Mouse (Mus musculus) hindbrain, embryonic 14.5 days (tissue): ENCODE measurements around the gene Zfp652. TPM values are rescaled to one million over a fixed set of nuclear protein-coding genes. Genes with fewer than 3 reads are reported as not detected.

Experiments used
- ATAC-seq: fragments of 200-750 bp; cut with Nextera tagmentation; 2 replicates; pipeline ENCODE4 v1.8.0; 2017; ENCODE audit warnings: moderate number of reproducible peaks, mild to moderate bottlenecking, moderate TSS enrichment, moderate library complexity; ENCODE audit not compliant: low FRiP score
- DNase-seq: peaks from one replicate; pipeline ENCODE4 v3.0.0-alpha.2; 2015; ENCODE audit warnings: low spot score
- H3K27ac ChIP-seq: fragments of 300-500 bp; sonication (generic); 2 replicates; pipeline ENCODE4 v1.5.1; 2014; ENCODE audit warnings: mild to moderate bottlenecking, moderate library complexity
- H3K27me3 ChIP-seq: fragments of 300-500 bp; sonication (generic); 2 replicates; pipeline ENCODE4 v1.6.1; 2014; ENCODE audit warnings: mild to moderate bottlenecking, low read length, mixed read lengths; ENCODE audit not compliant: control insufficient read depth, insufficient read depth
- H3K36me3 ChIP-seq: fragments of 300-500 bp; sonication (generic); replicated peaks from 2 replicates; pipeline ENCODE4 v1.6.1; 2014; ENCODE audit not compliant: control insufficient read depth, insufficient read depth
- H3K4me1 ChIP-seq: fragments of 300-500 bp; sonication (generic); replicated peaks from 2 replicates; pipeline ENCODE4 v1.6.1; 2014; ENCODE audit warnings: antibody characterized with exemption, low read length, mixed read lengths; ENCODE audit not compliant: control insufficient read depth, insufficient read depth
- H3K4me2 ChIP-seq: fragments of 300-500 bp; sonication (generic); replicated peaks from 2 replicates; pipeline ENCODE4 v1.6.1; 2014; ENCODE audit warnings: mild to moderate bottlenecking, moderate library complexity
- H3K4me3 ChIP-seq: fragments of 300-500 bp; sonication (generic); replicated peaks from 2 replicates; pipeline ENCODE4 v1.5.1; 2014; ENCODE audit warnings: mild to moderate bottlenecking, low read length
- H3K9ac ChIP-seq: fragments of 300-500 bp; sonication (generic); 2 replicates; pipeline ENCODE4 v1.6.1; 2014
- H3K9me3 ChIP-seq: fragments of 300-500 bp; sonication (generic); 2 replicates; pipeline ENCODE4 v1.6.1; 2016; ENCODE audit warnings: low read length; ENCODE audit not compliant: control insufficient read depth
- WGBS: fragments of 180-500 bp; shearing (Covaris S2); extraction: QIAGEN DNeasy Blood & Tissue Kit; methylation state at CpG from one replicate; pipeline ENCODE4 v1.1.7; 2014; 5-methylcytosine and 5-hydroxymethylcytosine counted together
- polyA plus RNA-seq: library from polyadenylated mRNA; unstranded; fragments of >200 nt; fragmentation: Nextera tagmentation; extraction: Ambion mirVana; gene quantifications from 2 replicates; pipeline ENCODE4 v1.2.1, GENCODE M21; 2014

Gene Zfp652
- polyA plus RNA-seq, 1 experiment from 2014 or later = 12.8 TPM

DNA sequence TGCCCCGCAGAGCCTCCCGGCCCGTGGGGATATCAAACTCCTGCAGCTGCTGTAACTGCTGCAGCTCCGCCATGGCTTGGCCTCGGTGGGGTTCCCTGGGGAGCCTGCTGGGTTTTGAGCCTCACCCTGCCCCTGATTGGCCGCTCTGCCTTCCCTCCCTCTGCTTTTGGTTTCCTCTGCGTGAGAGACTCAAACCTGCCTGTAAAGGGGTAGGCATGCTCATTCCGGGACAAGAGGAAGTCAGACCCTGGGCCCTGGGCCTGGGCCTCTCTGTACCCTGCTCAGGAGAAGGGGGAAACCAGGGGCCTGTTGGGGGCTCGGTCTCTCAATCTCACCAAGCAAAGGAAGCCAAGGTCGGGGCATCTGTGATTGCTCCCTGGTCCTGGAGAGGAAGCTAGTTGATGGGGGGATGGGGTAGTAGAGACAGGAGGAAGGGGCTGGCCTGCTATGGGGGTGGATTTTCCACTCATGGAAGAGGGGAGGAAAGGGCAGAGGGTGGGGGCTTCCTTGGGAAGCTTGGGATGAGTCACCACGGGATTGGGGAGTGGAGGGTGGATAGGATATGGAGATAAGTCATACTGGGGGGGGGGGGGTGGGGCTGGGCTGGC, 129.7 kb downstream of the Zfp652 start, which contains the start of gene Abi3:
Gene Abi3 (minus strand): TSS at position 403 of the 608 bp plus-strand sequence.
- H3K9ac ChIP-seq = no peak within 1 kb of the TSS
- peak within 1 kb of the TSS; percentile 15 for H3K4me2 ChIP-seq
- H3K4me1 ChIP-seq = no peaks in the 10 kb centered on the region
- WGBS = 15% methylated on average over 11 of the region's 11 CpGs
- no peak within 1 kb of the TSS for H3K27ac ChIP-seq
- no peaks in the 10 kb centered on the region for H3K9me3 ChIP-seq
- peaks cover 3% of the 10 kb centered on the region; the same call in 1 of the 2 replicates for H3K27me3 ChIP-seq
- no peak within 1 kb of the TSS; the same call in 1 of the 2 replicates for H3K4me3 ChIP-seq
- ATAC-seq (no peak), DNase-seq (no peak)
- H3K36me3 ChIP-seq = no peaks in the 10 kb centered on the region

DNA sequence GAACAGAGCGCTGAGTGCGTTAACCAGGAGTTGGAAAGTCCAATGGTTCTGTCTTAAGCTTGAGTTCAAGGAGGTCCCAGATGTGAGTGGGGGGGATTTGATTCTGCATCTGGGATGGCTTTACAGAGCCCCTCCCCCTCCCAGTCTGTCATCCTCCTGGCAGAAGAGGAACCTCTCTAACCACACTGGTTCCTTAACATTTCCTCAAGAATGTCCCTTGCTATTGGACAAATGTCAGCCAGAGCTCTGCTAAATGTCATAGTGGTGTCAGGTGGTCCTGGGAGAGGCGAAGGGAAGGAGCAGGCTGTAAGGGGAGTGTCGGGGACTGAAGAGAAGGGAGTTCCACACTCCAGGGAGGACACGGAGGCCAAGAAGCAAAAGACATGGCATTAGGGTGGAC, 130.5 kb downstream of the Zfp652 start:
- H3K4me3 ChIP-seq = no peak overlapping the region
- H3K9me3 ChIP-seq = no peaks in the 10 kb centered on the region
- no peak overlapping the region for H3K9ac ChIP-seq
- no peaks in the 10 kb centered on the region for H3K36me3 ChIP-seq
- ATAC-seq (no peak), DNase-seq (no peak)
- no peaks in the 10 kb centered on the region for H3K4me1 ChIP-seq
- H3K4me2 ChIP-seq = no peak overlapping the region
- no peak overlapping the region for H3K27ac ChIP-seq
- 80% methylated on average over 5 of the region's 5 CpGs for WGBS
- H3K27me3 ChIP-seq = no peaks in the 10 kb centered on the region

DNA sequence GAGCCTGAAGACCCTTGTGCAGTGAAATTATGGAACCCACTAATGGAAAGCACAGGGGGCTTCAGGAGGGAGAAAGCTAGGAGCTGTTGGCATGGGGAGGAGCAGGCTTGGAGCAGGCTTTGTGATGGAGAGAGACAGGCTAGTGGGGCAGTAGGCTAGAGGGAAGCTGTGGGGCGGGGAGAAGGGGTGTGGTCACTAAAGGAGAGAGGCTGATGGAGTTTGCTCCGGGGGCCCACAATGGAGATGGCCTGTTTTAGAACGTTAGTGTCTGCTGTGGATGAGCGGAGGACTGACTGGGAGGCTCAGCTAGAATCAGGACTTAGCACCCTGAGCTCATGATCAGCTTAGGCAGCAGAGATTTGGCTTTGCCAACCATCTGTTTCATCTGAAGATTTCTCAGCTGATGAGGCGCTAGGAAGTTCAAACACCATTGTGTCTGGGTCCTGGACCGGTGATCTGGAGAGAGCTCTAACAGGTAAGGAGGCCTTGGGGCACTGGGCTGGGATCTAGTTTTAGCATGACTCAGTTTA, 131.0 kb downstream of the Zfp652 start:
- DNase-seq (no peak), ATAC-seq (no peak)
- Histone ChIP-seq H3K27me3 (no peaks in the 10 kb centered on the region), H3K9ac (no peak overlapping the region), H3K27ac (no peak overlapping the region), H3K36me3 (no peaks in the 10 kb centered on the region), H3K9me3 (no peaks in the 10 kb centered on the region), H3K4me1 (no peaks in the 10 kb centered on the region), H3K4me2 (no peak overlapping the region), H3K4me3 (no peak overlapping the region)
- 60% methylated on average over 6 of the region's 6 CpGs for WGBS

DNA sequence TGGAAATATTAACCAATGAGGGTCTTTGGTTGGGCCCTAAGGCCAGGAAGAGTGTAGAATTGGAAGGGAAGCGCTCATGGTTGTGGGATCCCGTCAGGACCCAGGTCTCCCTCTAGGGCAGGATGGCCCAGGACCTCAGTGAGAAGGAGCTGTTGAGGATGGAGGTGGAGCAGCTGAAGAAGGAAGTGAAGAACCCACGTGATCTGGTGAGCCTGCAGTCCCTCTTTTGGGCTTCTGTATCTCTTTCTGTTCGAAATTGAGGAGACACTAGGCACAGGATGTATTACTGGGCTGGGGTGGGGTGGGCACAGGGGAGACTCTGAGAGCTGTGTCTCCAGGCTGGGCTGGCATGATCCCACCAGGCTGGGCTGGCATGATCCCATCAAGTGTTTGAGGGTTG, 132.5 kb downstream of the Zfp652 start:
- H3K4me1 ChIP-seq = no peaks in the 10 kb centered on the region
- 74% methylated on average over 4 of the region's 4 CpGs for WGBS
- H3K9me3 ChIP-seq = no peaks in the 10 kb centered on the region
- ATAC-seq (no peak), DNase-seq (no peak)
- no peaks in the 10 kb centered on the region for H3K36me3 ChIP-seq
- no peak overlapping the region for H3K4me2 ChIP-seq
- H3K27me3 ChIP-seq = no peaks in the 10 kb centered on the region
- no peak overlapping the region for H3K9ac ChIP-seq
- no peak overlapping the region for H3K4me3 ChIP-seq
- no peak overlapping the region for H3K27ac ChIP-seq

DNA sequence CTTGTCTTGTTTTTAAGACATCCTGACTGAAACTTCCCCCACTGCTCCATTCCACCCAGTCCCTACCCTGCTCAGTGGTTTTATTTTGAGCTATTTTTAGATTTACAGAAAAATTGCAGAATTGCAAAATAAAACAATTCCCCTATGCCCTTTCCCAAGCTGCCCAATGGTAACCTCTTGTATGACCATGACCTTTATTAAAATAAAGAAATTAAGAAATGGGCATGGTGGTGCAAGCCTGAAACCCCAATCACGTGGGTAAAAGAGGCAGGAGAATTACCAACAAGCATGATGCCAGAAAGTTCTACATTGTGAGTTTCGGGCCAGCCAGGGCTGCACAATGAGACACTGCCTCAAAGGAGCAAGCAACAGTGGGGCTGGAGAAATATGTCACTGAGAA, 138.4 kb downstream of the Zfp652 start:
- H3K36me3 ChIP-seq = no peaks in the 10 kb centered on the region
- WGBS = 72% methylated on average over 2 of the region's 2 CpGs
- no peak overlapping the region for H3K4me3 ChIP-seq
- H3K4me1 ChIP-seq = no peaks in the 10 kb centered on the region
- no peak for ATAC-seq
- H3K9ac ChIP-seq = no peak overlapping the region
- H3K4me2 ChIP-seq = no peak overlapping the region
- H3K27me3 ChIP-seq = no peaks in the 10 kb centered on the region
- no peak overlapping the region for H3K27ac ChIP-seq
- DNase-seq = no peak
- no peaks in the 10 kb centered on the region for H3K9me3 ChIP-seq

DNA sequence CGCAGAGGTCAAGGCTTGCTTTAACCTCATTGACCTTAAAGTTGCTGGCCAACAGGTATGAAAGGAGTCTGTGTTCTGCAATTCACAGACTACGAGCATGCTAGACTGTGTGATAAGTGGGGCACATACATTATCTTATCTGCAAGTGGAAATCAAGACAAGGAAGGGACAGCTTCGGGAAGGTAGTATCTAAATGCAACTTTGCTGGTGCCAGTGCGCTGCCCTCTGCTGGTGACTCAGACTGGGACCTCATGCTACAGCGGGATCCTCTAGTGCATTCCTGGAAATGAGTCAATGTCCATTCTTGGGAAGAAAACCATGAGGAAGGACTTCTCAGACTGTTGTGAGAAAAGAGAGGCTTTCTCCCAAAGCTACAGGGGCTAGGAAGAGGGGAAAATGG, 141.2 kb downstream of the Zfp652 start:
- Histone ChIP-seq H3K36me3 (no peaks in the 10 kb centered on the region), H3K27me3 (no peaks in the 10 kb centered on the region), H3K4me2 (no peak overlapping the region), H3K27ac (no peak overlapping the region), H3K4me1 (0 out of 2 replicates have a peak, but pooled peaks cover 8% of the 10 kb centered on the region), H3K9me3 (no peaks in the 10 kb centered on the region), H3K9ac (no peak overlapping the region), H3K4me3 (no peak overlapping the region)
- DNase-seq (no peak), ATAC-seq (no peak)
- 67% methylated on average over 5 of the region's 5 CpGs for WGBS

DNA sequence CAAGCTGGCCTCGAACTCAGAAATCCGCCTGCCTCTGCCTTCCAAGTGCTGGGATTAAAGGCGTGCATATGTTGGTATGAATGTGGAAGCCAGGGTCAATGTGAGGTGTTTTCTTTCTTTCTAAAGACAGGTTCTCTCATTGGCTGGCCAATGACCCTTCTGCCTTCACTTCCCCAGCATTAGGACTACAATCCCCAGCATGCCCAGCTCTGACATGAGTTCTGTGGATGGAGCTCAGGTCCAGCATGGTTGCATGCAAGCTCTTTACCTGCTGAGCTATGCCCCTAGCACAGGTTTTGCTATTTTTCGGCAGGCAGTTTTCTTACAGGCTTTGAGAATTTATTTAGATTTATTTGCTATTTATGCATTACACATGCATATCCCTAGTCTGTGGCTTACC, 144.8 kb downstream of the Zfp652 start:
- Histone ChIP-seq H3K27me3 (no peaks in the 10 kb centered on the region), H3K4me3 (no peak overlapping the region), H3K4me1 (0 out of 2 replicates have a peak, but pooled peaks cover 11% of the 10 kb centered on the region), H3K9ac (no peak overlapping the region), H3K36me3 (no peaks in the 10 kb centered on the region), H3K9me3 (no peaks in the 10 kb centered on the region), H3K4me2 (peak overlapping the region; percentile 64; the same call in 1 of the 2 replicates), H3K27ac (no peak overlapping the region)
- 79% methylated on average over 4 of the region's 4 CpGs for WGBS
- ATAC-seq = no peak
- no peak for DNase-seq

DNA sequence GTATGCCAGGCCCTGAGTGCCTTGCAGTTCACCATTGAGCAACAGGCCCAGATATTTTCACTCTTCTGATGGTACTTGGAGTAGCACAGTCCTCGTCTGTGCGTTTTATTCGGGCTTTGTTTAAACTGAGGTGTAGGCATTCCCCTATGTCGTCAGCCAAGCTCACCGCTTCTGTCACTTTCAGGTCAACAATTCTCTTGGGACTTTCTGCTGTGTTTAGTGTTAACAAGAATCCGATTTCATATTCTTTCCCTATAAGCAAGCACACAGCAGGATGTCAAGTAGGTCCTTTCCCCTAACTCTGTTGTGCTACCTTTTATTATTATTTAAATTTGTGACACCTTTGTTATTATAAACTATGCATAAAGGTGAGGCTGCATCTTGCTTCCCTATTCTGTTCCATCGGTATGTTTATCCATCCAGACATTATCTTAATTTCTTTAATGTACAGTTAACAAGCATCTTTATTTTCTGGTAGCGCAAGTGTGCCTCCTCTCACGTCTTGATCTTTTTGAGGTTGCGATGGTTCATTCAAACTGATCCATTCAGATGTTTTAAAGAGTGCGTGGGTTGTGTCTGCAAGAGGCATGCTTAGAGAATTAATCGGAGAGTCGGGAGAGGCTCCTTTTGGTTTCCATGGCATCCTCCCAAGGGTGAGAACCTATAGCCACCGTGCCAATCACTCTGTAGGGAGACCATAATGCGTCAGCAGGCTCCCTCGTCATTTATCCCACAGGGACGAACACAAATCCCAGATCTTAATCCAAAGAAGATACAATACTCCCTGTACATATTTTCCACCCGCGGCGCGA, 145.4 kb downstream of the Zfp652 start:
- 14% methylated on average over 21 of the region's 21 CpGs for WGBS

More for the DNA sequence above, 145.4 kb downstream of the Zfp652 start:
- Histone ChIP-seq H3K27ac (peak overlapping the region; percentile 88), H3K9me3 (no peaks in the 10 kb centered on the region), H3K27me3 (no peaks in the 10 kb centered on the region), H3K36me3 (no peaks in the 10 kb centered on the region), H3K4me1 (0 out of 2 replicates have a peak, but pooled peaks cover 11% of the 10 kb centered on the region), H3K9ac (peak overlapping the region; percentile 63), H3K4me2 (peak overlapping the region; percentile 64), H3K4me3 (peak overlapping the region; percentile 49)
- ATAC-seq (no peak), DNase-seq (peak; percentile 34)
